Mouse (Mus musculus): Measurements from ENCODE around the gene Gm9112. TPM values are rescaled to one million over a fixed set of nuclear protein-coding genes. Genes with fewer than 3 reads are reported as not detected.
A peak's percentile ranks its signal among the peaks of the same experiment; 100 is the strongest.
"Not testable (repeated sequence)": the region's sequence is repeated elsewhere in the genome, so short reads cannot be mapped to it uniquely, and the experiment has no call there.

Gm9112 gene
- not detected for total RNA-seq (2021)

DNA sequence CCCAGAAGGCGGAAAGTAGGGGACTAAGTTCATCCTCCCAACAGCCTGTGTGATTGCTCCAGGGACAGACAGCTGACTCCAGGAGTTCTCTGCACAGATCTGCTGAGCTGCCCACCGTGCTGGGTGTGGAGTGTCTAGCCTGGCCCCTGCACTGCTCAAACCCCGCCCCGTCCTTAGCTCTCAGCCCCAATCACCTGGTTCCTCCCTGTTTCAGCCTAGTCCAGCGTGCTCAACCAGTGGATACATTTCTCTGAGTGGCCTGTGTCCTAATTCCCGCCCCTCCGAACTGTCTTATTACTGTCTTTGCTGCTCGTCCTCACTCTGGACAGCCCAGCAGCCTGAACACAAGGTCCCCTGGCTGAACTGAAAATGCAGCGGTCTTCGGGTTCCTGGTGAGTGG is at the start of gene Gm9112, which contains the start of gene Dmrtc1b:
Gene Gm9112 (minus strand): TSS at position 101 of the 400 bp plus-strand sequence.
Gene Dmrtc1b (plus strand): TSS at position 331 of the 400 bp plus-strand sequence.
- DNase-seq (ENCODE audit: low spot score in 2 of 2); intact Hi-C loops (cut with DNase I): not testable (repeated sequence)

DNA sequence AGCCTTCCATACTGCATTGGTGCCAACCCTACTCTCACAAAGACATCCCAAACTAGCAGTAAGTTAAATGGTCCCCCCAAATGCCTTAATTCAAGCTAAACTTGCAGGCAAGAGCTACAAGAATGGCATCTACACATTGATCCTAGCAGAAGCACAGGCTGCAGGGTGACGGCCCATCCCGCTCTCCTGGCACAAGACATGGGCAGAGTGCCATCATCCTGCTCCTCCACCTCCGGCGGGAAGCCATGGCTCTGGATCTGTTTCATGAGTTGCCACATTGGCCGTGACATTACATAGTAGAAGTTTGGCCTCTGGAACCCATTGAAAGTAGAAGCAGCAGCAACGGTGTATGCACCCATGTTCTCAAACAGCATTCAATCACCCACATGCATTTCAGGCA is 16.8 kb upstream of the Gm9112 start:
- DNase-seq (ENCODE audit: low spot score in 2 of 2); intact Hi-C loops (cut with DNase I): not testable (repeated sequence)

DNA sequence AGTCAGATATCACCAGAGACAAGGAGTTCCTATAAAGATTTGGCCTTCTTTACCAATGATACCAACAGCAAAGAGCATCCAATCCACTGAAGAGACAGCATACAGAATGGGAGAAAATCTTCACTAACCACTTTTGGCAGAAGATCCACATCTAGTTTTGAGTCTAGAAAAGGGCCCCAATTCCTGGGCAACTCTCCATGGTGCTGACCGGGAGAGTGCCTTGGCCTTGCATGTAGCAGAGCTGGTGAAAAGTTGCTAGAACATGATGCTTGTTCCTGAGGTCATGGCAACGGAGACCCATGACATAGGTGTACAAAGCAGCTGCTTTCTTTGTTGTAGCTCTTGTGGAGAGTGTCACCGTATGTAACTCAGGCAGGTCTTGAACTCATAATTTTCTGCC is 6.8 kb downstream of the Gm9112 start:
- DNase-seq (ENCODE audit: low spot score in 2 of 2); intact Hi-C loops (cut with DNase I): not testable (repeated sequence)

DNA sequence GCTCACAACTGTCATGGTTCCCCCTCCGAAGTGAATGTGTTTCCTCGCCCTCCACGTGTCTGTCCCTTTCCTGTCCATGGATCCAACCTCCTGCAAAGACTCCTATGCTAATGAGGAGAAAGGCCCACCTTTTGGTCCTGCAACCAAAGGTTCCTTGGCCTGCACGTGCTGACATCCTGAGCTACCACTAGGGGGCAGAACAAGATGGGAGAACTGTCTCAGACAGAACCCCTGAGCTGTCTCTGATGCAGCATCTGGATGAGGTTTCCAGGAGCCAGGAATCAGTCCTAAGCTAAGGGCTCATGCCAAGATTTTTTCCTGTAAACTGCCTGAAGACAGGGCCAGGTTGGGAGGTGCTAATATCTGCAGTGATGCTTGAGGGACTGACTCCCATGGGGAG is 18.2 kb downstream of the Gm9112 start:
- DNase-seq (ENCODE audit: low spot score in 2 of 2) = peak; percentile 5 to 38
- intact Hi-C loops (cut with DNase I) = not testable (repeated sequence)

DNA sequence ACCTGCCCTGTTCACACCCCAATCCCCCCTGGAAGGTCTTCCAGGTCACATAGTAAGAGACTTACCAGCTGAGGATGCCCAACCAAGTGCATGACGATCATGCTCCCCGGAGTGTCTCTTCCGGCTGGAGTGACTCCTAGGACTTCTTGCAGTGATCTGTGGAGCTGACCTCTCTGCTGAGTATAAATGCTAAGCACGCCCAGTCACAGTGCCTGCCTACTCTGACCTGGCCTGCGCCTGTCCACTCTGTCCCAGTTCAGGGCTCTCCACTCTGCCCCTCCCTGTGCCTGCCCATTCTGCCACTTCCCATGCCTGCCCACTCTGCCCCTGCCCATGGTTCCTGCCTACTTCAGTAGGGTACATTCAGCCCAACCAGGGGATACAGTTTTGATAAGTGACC is 20.6 kb downstream of the Gm9112 start, which contains the start of gene Gm3880:
Gene Gm3880 (minus strand): TSS at position 101 of the 400 bp plus-strand sequence.
- DNase-seq (ENCODE audit: low spot score in 2 of 2); intact Hi-C loops (cut with DNase I): not testable (repeated sequence)

DNA sequence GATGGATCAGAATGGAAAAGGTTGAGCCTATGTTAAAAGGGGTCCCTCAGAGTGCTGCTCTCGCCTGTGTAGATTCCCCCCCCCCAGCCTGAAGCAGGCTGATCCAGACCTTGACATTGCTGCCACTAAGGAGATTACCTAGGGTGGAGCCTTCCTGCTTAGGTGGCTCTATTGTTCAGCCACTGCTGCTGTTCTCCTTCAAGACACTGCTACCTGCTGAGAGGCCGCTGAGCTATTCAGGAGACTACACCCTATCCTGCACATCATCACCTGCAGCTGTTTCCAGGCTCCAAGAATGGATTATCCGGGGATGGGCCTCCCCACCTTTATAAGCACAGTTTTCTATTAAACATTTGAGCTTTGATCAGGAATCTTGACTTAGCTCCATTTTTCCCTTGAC is 22.7 kb downstream of the Gm9112 start:
- DNase-seq (ENCODE audit: low spot score in 2 of 2); intact Hi-C loops (cut with DNase I): not testable (repeated sequence)

DNA sequence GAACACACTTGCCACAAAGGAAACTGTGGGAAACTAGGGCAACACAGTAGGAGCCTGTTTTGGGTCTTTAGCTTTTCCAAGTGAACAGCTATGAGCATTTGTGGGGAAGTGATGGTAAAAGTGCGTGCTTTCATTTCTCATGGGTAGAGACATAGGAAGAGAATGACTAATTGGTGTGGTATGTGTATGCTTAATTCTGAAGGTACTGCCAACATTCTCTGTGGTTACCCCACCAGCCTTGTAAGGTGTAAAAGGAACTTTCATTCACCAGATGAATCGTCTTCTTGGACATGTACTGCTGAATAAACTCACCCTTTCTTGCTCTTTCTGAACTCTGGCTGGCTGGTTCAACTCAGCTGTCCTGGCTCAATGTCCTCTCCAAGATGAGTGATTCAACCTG is 40.8 kb downstream of the Gm9112 start:
- intact Hi-C loops (cut with DNase I) = no loop called here
- no peak for DNase-seq (ENCODE audit: low spot score in 2 of 2)

DNA sequence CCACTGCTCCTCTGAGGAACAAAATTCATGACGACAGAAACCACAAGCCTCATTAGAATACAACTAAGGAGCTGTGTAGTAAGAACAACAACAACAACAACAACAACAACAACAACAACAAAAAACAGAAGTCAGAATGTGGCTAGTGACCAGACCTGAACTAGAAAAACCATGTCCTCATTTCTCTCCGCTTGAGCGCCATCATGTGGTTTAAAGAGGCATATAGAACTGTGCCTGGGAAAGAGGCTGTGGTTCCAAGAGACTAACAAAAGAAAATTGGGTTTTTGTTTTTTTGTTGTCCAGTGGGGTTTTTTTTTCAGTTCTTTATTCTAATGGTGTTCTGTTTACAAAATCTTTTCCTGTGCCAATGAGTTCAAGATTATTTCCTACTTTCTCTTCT is 46.7 kb downstream of the Gm9112 start:
- no peak for DNase-seq (ENCODE audit: low spot score in 2 of 2)
- intact Hi-C loops (cut with DNase I) = no loop called here

Other genes starting within 250 kb of the Gm9112 start
- gene Hdac8, start 202.3 kb downstream of the Gm9112 start, total RNA-seq (2021) = 10 to 100 TPM; 12.7 to 17.8 TPM
- 10 to 100 TPM; 18.0 to 19.2 TPM for gene Phka1, start 63.4 kb downstream of the Gm9112 start, total RNA-seq (2021)
- not detected for gene Gm3880, start 20.7 kb downstream of the Gm9112 start, total RNA-seq (2021)
- gene Dmrtc1b, start 230 bp upstream of the Gm9112 start, total RNA-seq (2021) = not detected
- gene Dmrtc1c1, start 95.3 kb upstream of the Gm9112 start, total RNA-seq (2021) = not detected
- not detected for gene Dmrtc1c2, start 147.0 kb upstream of the Gm9112 start, total RNA-seq (2021)
- not detected for gene 1700031F05Rik, start 160.3 kb upstream of the Gm9112 start, total RNA-seq (2021)
- gene Dmrtc1a, start 201.1 kb upstream of the Gm9112 start, total RNA-seq (2021) = 1 to 10 TPM; 5.5 to 7.0 TPM
- not detected for gene 1700011M02Rik, start 201.3 kb upstream of the Gm9112 start, total RNA-seq (2021)
- not detected for gene 1700018G05Rik, start 220.7 kb upstream of the Gm9112 start, total RNA-seq (2021)